Mouse (Mus musculus) T-helper 1 cell (primary cell): ENCODE measurements at regions not wholly inside any gene's neighbourhood (a gene's known extent, or its start where the extent isn't known, plus 50 kb on each side); places are given as distances from the start of the nearest gene placed in this dataset.

ENCODE experiments used
- in situ Hi-C: fragments of 300-600 bp; cut with MboI, MseI; formaldehyde crosslinking; loops from one replicate; pipeline ENCODE4 v1.15.1; 2025; ENCODE audit warnings: high pct_unique_total_duplicates

- in situ Hi-C loops = no loop called here
These were observed 71.2 kb downstream of the Rbm11 start for GRCm38 (mm10) chr16:75663871-75664270.

GRCm38 (mm10) chr16:75667589-75667988 is 74.9 kb downstream of the Rbm11 start:
- in situ Hi-C loops = no loop called here

GRCm38 (mm10) chr16:75672112-75672511 is 79.5 kb downstream of the Rbm11 start:
- in situ Hi-C loops = no loop called here

- in situ Hi-C loops = loop anchor here (25.0 kb wide), 1 partner anchor 1211 kb away; no protein-coding TSS in a partner anchor
These were observed 83.2 kb downstream of the Rbm11 start for GRCm38 (mm10) chr16:75675871-75676270.

- in situ Hi-C loops = loop anchor here (25.0 kb wide), 1 partner anchor 1210 kb away; no protein-coding TSS in a partner anchor
These were observed 84.5 kb downstream of the Rbm11 start for GRCm38 (mm10) chr16:75677180-75677579.
